Mouse (Mus musculus): ENCODE results near the gene Rab36.
"Not testable (repeated sequence)": the region's sequence is repeated elsewhere in the genome, so short reads cannot be mapped to it uniquely, and the experiment has no call there.

Gene Rab36

DNA sequence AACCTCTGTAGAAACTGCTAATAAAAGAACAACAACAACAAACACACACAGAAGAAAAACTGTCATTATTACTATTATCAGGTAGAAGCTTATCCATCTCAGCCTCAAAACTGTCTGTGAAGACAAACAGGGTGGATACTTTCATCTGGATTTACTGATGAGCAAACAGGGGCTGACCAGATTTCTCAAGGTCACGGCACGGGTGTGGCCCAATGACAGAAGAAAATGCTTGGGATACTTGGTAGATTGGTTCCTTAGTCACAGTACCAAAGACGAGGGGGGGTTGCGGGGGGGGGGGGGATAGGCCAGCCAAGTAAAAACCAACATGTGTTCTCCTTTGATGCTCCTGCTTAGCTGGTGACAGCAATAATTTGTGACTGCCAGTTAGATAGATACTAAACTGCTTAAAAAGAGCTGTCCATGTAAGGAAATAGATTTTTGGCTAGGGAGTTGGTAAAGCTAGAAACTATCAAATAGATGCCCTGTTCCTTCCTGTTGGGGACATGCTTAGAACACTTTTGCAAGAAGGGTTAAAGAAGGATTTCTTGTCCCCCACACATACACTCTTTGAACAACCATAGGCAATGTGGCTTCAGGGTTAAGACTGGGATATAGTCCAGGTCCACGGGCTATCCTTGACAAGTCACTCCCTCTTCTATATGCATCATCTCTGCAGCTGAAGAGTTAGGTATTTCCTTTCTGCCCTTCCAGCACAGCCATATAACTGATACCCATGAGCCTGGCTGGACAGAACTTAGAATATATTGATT is 5.3 kb upstream of the Rab36 start:
- in situ Hi-C loops (cut with MboI; ENCODE audit: low pct_unique_long_range_greater_than_20kb in 1 of 2, low sequenced_read_pairs in 2 of 2, unreplicated experiment in 1 of 2), result no loop called here

DNA sequence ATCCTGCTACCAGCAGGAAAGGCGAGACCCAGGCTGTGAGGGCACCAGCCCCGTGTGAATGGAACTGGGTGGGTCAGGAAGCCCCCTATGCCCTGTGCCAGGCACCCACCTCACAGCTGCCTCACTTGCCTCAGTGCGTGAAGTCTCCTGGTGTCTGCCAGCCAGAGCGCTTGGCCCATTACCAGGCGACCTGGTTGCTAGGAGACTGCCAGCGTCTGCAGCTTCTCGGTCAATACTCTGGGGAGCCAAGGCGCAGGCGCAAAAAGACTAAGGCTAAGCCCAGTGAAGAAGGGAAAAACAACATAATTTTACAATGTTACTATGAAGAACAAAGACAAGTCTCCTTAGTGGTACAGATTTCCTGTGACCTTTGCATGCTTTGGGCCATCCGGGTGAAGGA is 4.5 kb upstream of the Rab36 start, which contains the start of gene Rsph14:
TSS of gene Rsph14 (minus strand) at position 192 of the 400 bp plus-strand sequence.
- in situ Hi-C loops (cut with MboI; ENCODE audit: low pct_unique_long_range_greater_than_20kb in 1 of 2, low sequenced_read_pairs in 2 of 2, unreplicated experiment in 1 of 2), result no loop called here

DNA sequence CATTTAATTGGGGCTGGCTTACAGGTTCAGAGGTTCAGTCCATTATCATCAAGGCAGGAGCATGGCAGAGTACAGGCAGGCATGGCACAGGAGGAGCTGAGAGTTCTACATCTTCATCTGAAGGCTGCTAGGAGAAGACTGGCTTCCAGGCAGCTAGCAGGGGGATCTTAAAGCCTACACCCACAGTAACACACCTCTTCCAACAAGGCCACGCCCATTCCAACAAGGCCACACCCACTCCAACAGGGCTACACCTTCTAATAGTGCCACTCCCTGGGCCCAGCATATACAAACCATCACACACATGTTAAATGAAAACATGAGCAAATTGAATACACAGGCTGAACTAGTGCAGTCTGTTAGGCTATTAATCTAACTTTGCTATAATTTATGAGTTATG is 5.2 kb downstream of the Rab36 start:
- in situ Hi-C loops (cut with MboI; ENCODE audit: low pct_unique_long_range_greater_than_20kb in 1 of 2, low sequenced_read_pairs in 2 of 2, unreplicated experiment in 1 of 2), result not testable (repeated sequence)

DNA sequence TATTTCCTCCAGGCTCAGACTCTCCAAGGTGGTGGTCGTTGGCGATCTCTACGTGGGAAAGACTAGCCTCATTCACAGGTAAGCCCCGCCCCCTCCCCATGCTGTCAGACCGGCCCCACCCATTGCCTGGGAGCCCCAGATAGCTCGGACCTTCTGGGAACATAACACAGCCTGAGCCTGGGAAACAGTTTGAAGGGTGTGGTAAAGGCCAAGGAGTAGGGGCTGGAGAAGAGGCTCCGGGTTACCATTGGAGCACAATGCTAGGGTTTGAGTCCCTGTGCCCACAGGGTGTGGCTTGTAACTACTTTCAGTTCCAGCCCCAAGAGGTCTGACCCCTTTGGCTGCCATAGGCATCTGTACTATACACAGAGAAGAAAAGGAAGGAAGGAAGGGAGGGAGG is 7.6 kb downstream of the Rab36 start:
- in situ Hi-C loops (cut with MboI; ENCODE audit: low pct_unique_long_range_greater_than_20kb in 1 of 2, low sequenced_read_pairs in 2 of 2, unreplicated experiment in 1 of 2), result no loop called here

DNA sequence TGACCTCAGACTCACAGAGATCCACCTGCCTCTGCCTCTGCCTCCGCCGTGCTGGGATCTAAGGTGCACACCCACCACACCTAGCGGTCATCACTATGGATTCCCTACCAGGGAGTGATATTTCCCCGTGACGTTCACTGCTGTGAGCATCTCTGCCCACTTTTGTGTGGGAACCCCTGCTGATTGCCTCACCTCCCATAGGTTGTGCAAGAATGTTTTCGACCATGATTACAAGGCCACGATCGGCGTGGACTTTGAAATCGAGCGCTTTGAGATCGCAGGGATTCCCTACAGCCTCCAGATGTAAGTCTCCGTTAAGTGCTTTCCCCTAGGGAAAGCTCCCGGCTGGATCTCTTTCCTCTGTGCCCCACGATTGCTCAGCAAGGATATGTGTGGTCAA is 9.0 kb downstream of the Rab36 start:
- in situ Hi-C loops (cut with MboI; ENCODE audit: low pct_unique_long_range_greater_than_20kb in 1 of 2, low sequenced_read_pairs in 2 of 2, unreplicated experiment in 1 of 2), result no loop called here

DNA sequence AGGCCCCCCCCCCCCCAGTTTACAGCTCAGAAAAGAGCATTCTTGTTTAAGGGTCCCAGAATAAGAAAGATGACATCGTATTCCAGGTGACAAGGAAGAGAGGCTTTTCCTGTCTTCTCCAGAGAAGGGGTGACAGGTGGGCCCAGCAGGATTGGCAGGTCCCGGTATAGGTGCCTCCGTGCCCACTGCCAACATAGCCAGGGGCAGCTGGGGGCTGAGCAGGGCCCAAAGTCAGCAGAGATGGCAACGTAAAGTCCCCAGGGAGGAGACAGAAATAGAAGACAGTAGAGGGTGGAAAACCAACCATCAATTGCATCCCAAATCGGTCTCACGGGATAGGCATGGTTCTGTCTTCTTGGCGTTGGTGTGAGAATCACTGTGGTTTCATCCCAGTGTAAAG is 11.9 kb downstream of the Rab36 start:
- in situ Hi-C loops (cut with MboI; ENCODE audit: low pct_unique_long_range_greater_than_20kb in 1 of 2, low sequenced_read_pairs in 2 of 2, unreplicated experiment in 1 of 2), result no loop called here

DNA sequence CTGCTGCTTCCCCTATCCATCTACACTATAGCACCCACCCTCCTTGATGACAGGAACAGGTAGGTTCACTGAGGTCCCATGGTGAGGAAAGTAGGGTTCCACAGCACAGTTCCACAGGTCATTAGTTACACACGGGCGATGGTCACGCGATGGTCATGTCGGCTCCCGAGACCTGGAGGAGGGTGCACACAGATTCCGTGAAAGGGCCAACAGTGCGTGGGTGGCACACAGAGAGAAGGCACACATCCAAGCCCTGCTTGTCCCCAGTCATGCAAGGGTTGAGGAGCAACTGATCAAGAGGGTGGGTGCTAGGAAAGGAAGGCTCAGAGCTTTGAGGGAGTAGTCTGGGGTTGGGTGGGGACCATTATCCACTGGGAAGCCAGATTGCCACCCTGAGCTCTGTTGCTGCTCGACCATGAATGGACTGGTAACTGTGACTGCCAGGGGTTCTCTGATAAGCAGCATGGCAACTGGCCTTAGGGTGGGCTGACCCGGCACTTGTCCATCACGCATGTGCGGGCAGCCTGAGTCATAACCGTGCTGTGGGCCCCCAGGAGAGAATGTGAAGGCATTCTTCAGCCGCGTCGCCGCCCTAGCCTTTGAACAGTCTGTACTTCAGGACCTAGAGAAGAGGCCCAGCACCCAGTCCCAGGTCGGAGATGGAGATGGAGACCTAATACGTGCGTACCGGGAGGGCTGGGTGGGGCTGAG is 14.7 kb downstream of the Rab36 start:
- in situ Hi-C loops (cut with MboI; ENCODE audit: low pct_unique_long_range_greater_than_20kb in 1 of 2, low sequenced_read_pairs in 2 of 2, unreplicated experiment in 1 of 2), result loop anchor here in 1 of 2 experiments (10.0 kb wide), 1 partner anchor 103 kb away; no protein-coding TSS in a partner anchor

DNA sequence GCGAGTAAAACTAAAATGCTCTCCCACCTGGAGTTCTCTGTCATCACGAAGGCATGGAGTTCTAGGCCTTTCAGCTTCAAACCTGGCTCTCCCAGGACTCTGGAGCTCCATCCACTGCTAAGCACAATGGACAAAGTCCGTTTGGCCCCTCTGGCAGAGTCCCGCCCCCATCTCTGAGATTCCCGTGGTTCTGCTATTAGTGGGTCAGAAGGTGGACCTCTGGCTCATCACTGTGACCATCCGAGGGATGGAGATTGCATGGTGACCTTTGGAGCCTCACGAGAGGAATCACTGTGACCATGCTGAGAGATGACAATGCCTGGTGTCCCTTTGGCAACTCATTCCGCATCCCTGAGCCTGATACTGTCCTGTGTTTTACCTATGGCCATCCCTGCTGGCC is 16.0 kb downstream of the Rab36 start:
- in situ Hi-C loops (cut with MboI; ENCODE audit: low pct_unique_long_range_greater_than_20kb in 1 of 2, low sequenced_read_pairs in 2 of 2, unreplicated experiment in 1 of 2), result loop anchor here in 1 of 2 experiments (10.0 kb wide), 1 partner anchor 102 kb away; no protein-coding TSS in a partner anchor

DNA sequence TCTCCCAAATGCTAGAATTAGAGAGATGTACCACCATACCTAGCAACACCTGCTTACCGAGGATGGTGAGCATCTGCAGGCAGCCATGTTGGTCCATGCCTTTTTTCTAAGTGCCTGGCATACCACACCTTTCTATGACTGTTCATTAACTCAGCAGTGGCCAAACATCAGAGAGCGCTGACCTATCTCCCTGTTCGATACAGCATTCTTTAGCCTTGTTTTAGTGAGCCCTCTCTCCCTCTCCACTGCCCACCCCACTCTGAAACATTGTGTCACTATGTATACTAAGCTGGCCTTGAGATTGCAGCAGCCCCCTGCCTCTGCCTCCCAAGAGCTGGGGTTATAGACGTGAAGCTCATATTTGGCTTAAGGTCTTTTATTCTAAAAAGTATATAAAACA is 16.8 kb downstream of the Rab36 start:
- in situ Hi-C loops (cut with MboI; ENCODE audit: low pct_unique_long_range_greater_than_20kb in 1 of 2, low sequenced_read_pairs in 2 of 2, unreplicated experiment in 1 of 2), result loop anchor here in 1 of 2 experiments (10.0 kb wide), 1 partner anchor 101 kb away; no protein-coding TSS in a partner anchor

DNA sequence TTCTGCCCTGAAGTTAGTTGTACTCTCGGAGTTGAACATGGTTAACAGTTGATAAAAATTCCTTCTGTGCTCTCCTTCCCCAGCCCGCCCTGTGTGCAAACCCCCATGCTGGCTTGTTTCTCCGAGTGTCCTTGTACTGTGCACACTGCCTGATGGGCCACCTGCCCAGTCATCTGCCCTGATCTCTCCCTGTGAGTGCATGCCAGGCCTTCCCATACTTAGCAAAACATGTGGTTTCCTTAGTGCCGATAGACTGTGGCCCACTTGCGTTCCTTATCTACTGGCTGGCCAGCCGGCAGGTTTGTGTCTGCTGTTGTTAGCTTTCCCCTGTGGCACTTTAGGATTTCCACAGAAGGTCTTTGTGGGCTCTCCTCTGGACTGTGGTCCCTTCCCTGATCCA is 17.3 kb downstream of the Rab36 start:
- in situ Hi-C loops (cut with MboI; ENCODE audit: low pct_unique_long_range_greater_than_20kb in 1 of 2, low sequenced_read_pairs in 2 of 2, unreplicated experiment in 1 of 2), result loop anchor here in 1 of 2 experiments (10.0 kb wide), 1 partner anchor 101 kb away; no protein-coding TSS in a partner anchor

DNA sequence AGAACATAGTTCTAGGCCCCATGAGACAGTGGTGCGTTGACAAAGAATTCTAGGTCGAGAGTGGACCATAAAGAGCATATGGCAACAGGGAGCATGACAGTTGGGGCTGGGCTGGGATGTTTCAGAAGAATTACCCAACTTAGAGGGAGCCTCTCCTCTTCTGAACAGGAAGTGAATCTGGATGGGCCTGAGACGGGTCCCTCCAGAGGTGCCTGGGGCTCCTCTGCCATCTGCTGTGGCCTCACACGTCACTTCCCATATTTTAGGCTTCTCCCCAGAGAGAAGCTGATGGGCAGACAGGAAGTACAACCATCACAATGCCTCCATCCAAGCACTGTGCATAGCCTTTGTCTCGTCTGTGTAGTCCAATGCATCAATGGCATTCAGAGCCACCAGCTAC is 18.8 kb downstream of the Rab36 start:
- in situ Hi-C loops (cut with MboI; ENCODE audit: low pct_unique_long_range_greater_than_20kb in 1 of 2, low sequenced_read_pairs in 2 of 2, unreplicated experiment in 1 of 2), result loop anchor here (5.0 to 10.0 kb wide), 2 partner anchors 99 to 102 kb away; no protein-coding TSS in a partner anchor

DNA sequence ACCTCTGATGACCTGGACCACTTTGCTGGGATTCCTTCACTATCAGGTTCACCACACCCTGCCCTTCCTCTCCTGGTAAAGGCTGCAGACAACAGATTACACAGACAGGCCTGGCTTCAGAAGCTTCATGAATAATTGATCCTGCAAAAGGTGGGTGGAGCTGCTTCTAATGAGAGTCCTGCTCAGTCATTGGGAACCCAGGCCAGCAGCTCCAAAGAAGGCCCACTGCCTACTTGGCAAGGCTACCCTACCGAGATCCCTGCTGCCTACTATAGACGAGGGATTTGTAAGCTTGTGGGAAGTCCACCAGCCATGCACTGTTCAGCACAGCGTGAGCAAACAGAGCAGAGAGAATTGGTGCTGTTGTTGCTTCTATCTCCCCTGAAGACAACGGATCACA is 19.4 kb downstream of the Rab36 start:
- in situ Hi-C loops (cut with MboI; ENCODE audit: low pct_unique_long_range_greater_than_20kb in 1 of 2, low sequenced_read_pairs in 2 of 2, unreplicated experiment in 1 of 2), result loop anchor here (5.0 to 10.0 kb wide), 2 partner anchors 99 to 101 kb away; no protein-coding TSS in a partner anchor

DNA sequence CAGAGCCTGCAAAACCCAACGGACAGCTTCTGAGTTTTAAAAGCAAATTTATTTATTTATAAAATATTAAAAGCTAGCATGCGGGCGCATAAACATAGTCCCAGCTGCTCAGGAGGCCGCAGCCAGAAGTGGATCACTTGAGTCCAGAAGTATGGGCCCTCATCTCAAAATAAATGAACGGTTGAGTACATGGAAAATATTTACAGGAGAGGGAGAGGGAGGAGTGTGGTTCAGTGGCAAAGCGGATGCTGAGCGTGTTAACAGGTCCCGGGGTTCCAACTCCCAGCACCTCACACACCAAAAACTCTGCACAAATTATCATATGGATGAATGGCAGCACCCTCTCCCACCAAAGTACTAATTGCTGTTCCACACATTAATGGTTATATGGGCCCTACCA is 21.5 kb downstream of the Rab36 start:
- in situ Hi-C loops (cut with MboI; ENCODE audit: low pct_unique_long_range_greater_than_20kb in 1 of 2, low sequenced_read_pairs in 2 of 2, unreplicated experiment in 1 of 2), result loop anchor here (5.0 to 10.0 kb wide), 2 partner anchors 96 to 99 kb away; no protein-coding TSS in a partner anchor

DNA sequence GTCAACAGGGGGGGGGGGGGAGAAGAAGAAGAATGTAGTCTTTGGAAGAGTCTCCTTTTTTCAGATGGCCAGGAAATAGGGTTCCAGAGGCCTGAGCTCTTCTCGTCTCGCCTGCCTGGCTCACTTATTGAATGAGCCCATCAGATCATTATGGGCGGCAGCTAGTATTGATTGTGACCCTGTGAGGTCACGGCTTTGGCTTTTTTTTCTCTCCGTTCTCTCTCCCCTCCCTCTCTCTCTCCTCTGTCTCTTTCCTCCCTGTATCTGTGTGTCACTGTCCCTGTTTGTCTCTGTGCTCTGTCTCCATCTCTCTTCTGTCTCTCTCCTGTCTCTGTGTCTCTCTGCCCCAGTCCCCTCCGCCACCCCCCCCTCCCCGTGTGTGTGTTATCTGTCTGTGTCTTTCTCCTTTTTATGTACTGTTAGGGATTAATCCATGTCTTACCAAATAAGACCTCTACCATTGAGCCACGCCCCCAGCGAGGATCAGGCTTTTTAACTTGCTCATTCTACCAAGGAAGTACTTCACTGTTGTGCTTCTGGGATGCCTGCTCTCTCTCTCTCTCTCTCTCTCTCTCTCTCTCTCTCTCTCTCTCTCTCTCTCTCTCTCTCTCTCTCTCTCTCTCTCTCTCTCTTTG is 22.0 kb downstream of the Rab36 start:
- in situ Hi-C loops (cut with MboI; ENCODE audit: low pct_unique_long_range_greater_than_20kb in 1 of 2, low sequenced_read_pairs in 2 of 2, unreplicated experiment in 1 of 2), result loop anchor here (5.0 to 10.0 kb wide), 2 partner anchors 96 to 98 kb away; no protein-coding TSS in a partner anchor

DNA sequence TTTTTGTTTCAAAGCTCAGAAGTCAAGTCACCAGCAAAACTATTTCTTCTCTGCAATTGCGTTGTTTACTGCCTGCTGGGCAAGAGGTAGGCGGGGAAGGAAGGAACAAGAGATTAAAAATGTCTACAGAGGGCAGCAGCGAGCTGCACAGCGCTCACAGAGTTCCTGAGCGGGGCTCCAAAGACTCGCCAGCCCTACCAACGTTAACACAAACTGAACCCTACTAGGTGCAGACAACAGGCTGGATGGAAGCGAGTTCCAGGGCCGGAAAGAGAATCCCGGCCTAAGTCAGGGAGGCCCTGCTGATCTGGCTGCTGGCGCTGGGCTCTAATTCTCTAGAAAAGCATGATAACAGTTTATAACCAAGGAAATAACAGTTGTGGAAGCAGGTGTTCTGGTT is 22.5 kb downstream of the Rab36 start:
- in situ Hi-C loops (cut with MboI; ENCODE audit: low pct_unique_long_range_greater_than_20kb in 1 of 2, low sequenced_read_pairs in 2 of 2, unreplicated experiment in 1 of 2), result loop anchor here (5.0 to 10.0 kb wide), 2 partner anchors 95 to 98 kb away; no protein-coding TSS in a partner anchor

DNA sequence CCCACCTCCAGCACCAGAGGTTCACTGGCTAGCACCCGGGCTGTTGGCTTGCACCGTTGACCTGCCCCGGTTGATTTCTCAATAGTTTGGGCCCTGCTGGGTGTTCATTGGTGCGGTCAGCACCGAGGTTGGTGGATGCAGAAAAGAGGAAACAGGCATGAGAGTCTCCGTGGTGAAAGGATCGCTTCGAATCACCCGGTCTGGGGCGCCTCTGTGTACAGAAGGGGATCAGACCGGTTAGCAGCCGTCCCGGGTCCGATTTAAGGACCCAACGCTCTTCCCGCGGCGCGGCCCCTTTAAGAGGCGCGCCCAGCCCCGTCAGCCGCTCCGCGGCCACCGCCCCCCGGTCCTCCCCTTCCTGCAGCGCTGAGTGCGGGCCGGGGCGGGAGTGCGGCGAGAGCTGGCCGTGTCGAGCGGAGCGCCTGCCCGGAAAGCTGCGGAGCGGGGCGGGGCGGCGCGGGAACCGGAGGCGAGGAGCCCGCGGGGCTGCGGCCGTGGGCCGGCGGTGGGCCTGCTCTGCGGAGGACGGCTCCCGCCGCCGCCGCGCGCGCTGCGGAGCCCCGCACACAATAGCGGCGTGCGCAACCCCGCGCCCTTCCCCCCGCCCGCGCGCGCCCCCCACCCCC is 23.5 kb downstream of the Rab36 start, which contains the start of gene Bcr:
TSS of gene Bcr (plus strand) at position 376 of the 626 bp plus-strand sequence.
- in situ Hi-C loops (cut with MboI; ENCODE audit: low pct_unique_long_range_greater_than_20kb in 1 of 2, low sequenced_read_pairs in 2 of 2, unreplicated experiment in 1 of 2), result no loop called here

DNA sequence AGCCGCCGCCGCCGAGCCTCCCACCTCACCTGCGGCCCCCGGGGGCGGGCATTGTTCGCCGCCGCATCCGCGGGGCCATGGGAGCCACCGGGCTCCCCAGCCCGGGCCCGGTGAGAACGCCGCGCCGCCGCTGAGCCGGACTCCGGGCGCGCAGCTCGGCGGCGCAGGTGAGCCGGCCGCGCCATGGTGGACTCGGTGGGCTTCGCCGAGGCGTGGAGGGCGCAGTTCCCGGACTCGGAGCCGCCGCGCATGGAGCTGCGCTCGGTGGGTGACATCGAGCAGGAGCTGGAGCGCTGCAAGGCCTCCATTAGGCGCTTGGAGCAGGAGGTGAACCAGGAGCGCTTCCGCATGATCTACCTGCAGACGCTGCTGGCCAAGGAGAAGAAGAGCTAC is 24.0 kb downstream of the Rab36 start:
- in situ Hi-C loops (cut with MboI; ENCODE audit: low pct_unique_long_range_greater_than_20kb in 1 of 2, low sequenced_read_pairs in 2 of 2, unreplicated experiment in 1 of 2), result no loop called here
